Mouse (Mus musculus) midbrain, embryonic 10.5 days (tissue): ENCODE measurements at regions not wholly inside any gene's neighbourhood (a gene's known extent, or its start where the extent isn't known, plus 50 kb on each side); places are given as distances from the start of the nearest gene placed in this dataset.

ENCODE experiments used
- DNase-seq: peaks from one replicate; pipeline ENCODE4 v3.0.0-alpha.2; 2017; ENCODE audit warnings: low spot score
- H3K27ac ChIP-seq: fragments of 300-500 bp; sonication (generic); replicated peaks from 2 replicates; pipeline ENCODE4 v1.5.1; 2016; ENCODE audit warnings: mild to moderate bottlenecking
- H3K27me3 ChIP-seq: fragments of 300-500 bp; sonication (generic); 2 replicates; pipeline ENCODE4 v1.6.1; 2016; ENCODE audit warnings: low read depth, mild to moderate bottlenecking; ENCODE audit not compliant: poor library complexity, severe bottlenecking
- H3K36me3 ChIP-seq: fragments of 300-500 bp; sonication (generic); 2 replicates; pipeline ENCODE4 v1.6.1; 2016; ENCODE audit warnings: mild to moderate bottlenecking, moderate library complexity
- H3K4me1 ChIP-seq: fragments of 300-500 bp; sonication (generic); 2 replicates; pipeline ENCODE4 v1.6.1; 2016
- H3K4me3 ChIP-seq: fragments of 300-500 bp; sonication (generic); 2 replicates; pipeline ENCODE4 v1.5.1; 2016; ENCODE audit warnings: mild to moderate bottlenecking, moderate library complexity
- H3K9me3 ChIP-seq: fragments of 300-500 bp; sonication (generic); replicated peaks from 2 replicates; pipeline ENCODE4 v1.6.1; 2016; ENCODE audit warnings: mild to moderate bottlenecking
- WGBS: fragments of 180-500 bp; shearing (Covaris S2); methylation state at CpG from one replicate; pipeline ENCODE4 v1.1.7; 2016; 5-methylcytosine and 5-hydroxymethylcytosine counted together

DNA sequence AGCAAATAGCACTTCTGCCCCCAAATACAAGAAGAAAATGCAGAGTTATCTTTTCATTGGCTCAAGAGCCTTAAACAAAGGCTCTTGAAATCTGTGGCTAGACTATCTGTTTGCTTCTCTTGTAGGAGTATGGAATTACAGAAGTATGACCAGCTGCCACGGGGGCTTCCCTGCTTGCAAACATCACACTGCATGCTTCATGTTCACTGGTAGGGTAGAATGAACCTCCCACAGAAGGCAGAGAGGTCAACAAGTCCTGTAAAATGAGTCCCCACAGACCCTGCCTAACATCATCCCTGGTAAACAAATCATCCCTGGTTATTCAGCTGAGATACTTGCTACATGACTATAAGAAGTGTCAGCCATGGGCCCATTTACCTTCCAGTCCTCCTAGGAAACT lies 178.9 kb downstream of the Usp46 start:
- Histone ChIP-seq H3K27ac (no peak overlapping the region), H3K27me3 (no peaks in the 10 kb centered on the region), H3K9me3 (peaks cover 4% of the 10 kb centered on the region), H3K4me3 (no peak overlapping the region), H3K36me3 (no peaks in the 10 kb centered on the region), H3K4me1 (no peaks in the 10 kb centered on the region)
- no peak for DNase-seq
- WGBS: 76% methylated on average over 1 of the region's 1 CpGs

- DNase-seq: no peak
- peaks cover 12% of the 10 kb centered on the region for H3K9me3 ChIP-seq
- no peaks in the 10 kb centered on the region for H3K36me3 ChIP-seq
- no peaks in the 10 kb centered on the region for H3K27me3 ChIP-seq
- no peak overlapping the region for H3K27ac ChIP-seq
- WGBS: 94% methylated on average over 4 of the region's 4 CpGs
- H3K4me1 ChIP-seq: no peaks in the 10 kb centered on the region
- H3K4me3 ChIP-seq: no peak overlapping the region
Observed at GRCm38 (mm10) chr5:73890942-73891341, 177.3 kb downstream of the Usp46 start.

DNA sequence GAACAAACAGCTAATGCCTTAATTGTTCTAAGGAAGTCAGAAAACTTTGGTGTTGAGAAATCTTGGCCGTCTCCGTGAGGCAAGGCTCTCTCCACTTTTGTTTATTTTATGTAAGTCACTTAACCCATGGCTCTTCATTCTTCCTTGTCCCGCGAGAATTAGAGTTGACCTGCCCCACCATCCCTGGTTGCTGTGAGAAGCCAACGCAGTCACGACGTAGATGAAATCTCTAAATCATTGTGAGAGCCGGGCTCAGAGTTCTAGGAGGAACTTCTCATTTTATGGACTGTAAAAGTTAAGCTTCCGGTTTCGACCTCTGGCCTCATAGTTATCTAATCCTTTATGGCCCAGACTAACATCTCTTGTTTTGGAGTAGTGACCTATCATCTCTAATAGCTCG lies 176.6 kb downstream of the Usp46 start:
- Histone ChIP-seq H3K36me3 (no peaks in the 10 kb centered on the region), H3K4me3 (no peak overlapping the region), H3K27me3 (no peaks in the 10 kb centered on the region), H3K9me3 (peaks cover 10% of the 10 kb centered on the region), H3K27ac (no peak overlapping the region), H3K4me1 (no peaks in the 10 kb centered on the region)
- WGBS: 85% methylated on average over 11 of the region's 11 CpGs
- DNase-seq: no peak

DNA sequence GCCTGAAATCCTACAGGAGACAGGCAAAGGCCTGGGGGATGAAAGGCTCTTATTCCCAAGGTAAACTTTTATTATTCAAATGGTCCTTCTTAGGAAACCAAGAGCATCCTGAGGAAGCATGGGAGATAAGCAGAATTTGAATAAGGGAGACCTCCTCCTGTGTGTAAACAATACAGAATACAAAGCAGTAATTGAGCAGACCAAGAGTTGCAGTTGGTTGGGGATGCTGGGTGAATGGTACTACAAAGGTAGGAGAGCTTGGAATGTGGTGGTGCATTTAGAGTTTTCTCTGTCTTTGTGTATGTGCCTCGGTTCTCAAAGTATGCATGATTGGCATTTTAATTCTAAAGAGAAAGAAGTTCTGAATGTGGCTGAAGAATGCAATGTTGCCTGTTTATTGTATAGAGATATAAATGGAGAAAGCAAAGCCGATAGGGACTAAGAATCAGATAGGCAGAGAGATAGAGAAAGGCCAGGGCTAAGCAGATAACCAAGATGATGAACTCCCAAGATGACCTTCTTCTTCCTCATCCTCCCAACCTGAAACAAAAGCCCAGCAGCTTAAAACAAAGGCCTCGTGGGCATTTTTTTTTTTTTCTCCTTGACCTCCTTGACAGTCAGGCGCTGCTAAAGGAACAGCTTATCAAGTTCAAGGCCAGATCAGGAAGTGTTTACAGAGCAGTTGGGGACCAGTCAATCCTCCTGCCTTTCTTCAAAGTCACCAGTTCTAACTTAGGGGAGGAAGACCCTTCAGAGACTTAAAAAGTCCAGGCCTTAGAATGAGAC lies 175.6 kb downstream of the Usp46 start:
- H3K36me3 ChIP-seq: no peaks in the 10 kb centered on the region
- WGBS: 58% methylated on average over 4 of the region's 4 CpGs

GRCm38 (mm10) chr5:73895186-73895585 lies 173.0 kb downstream of the Usp46 start:
- Histone ChIP-seq H3K4me1 (no peaks in the 10 kb centered on the region), H3K9me3 (peaks cover 9% of the 10 kb centered on the region; the same call in 1 of the 2 replicates), H3K27ac (no peak overlapping the region), H3K4me3 (no peak overlapping the region), H3K36me3 (no peaks in the 10 kb centered on the region), H3K27me3 (no peaks in the 10 kb centered on the region)
- DNase-seq: no peak
- WGBS: 91% methylated on average over 5 of the region's 5 CpGs

More for the DNA sequence above, 175.6 kb downstream of the Usp46 start:
- Histone ChIP-seq H3K4me3 (no peak overlapping the region), H3K27me3 (no peaks in the 10 kb centered on the region), H3K4me1 (no peaks in the 10 kb centered on the region), H3K9me3 (peaks cover 9% of the 10 kb centered on the region; the same call in 1 of the 2 replicates), H3K27ac (no peak overlapping the region)
- no peak for DNase-seq

- no peaks in the 10 kb centered on the region for H3K27me3 ChIP-seq
- no peaks in the 10 kb centered on the region for H3K4me1 ChIP-seq
- no peaks in the 10 kb centered on the region for H3K36me3 ChIP-seq
- peaks cover 9% of the 10 kb centered on the region; the same call in 1 of the 2 replicates for H3K9me3 ChIP-seq
- no peak for DNase-seq
- H3K4me3 ChIP-seq: no peak overlapping the region
- WGBS: 100% methylated on average over 1 of the region's 1 CpGs
- no peak overlapping the region for H3K27ac ChIP-seq
Observed at GRCm38 (mm10) chr5:73896785-73897184, 171.4 kb downstream of the Usp46 start.

- Histone ChIP-seq H3K27me3 (no peaks in the 10 kb centered on the region), H3K4me1 (no peaks in the 10 kb centered on the region; the same call in 1 of the 2 replicates), H3K9me3 (no peaks in the 10 kb centered on the region), H3K4me3 (no peak overlapping the region), H3K27ac (no peak overlapping the region), H3K36me3 (no peaks in the 10 kb centered on the region)
- 91% methylated on average over 1 of the region's 1 CpGs for WGBS
- DNase-seq: no peak
Observed at GRCm38 (mm10) chr5:73901651-73902050, 166.6 kb downstream of the Usp46 start.

DNA sequence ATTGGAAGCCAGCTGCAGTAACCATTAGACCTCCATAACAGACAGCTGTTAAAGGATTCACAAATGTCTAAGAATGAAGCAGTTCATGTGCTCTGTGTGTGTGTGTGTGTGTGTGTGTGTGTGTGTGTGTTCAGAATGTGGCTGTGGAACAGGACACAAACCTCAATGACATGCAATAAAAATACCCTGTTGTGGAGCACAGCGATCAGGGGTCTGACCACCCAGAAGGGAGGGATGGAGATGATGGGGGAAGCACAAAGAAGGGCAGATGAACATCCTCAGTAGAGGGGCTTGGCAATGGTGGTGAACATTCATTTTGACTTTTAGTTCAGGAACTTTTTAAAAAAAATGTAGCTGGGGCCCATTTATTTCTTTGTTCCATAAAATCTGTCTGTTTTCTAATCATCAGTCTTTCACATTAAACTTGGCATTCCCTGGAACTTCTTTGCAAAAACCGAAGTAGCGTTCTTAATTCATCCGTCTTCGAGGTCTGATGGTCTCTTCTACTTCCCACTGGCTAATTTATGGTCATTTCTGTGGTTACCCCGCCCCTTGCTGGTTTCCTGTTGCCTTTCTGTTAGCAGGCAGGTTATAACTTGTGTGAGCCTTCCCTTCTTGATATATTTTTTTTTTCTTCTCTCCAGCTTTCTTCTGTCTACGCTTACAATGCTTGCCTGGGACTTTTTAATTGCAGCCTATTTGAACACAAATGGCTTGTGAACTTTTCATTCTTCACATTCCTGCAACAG lies 165.6 kb downstream of the Usp46 start:
- 78% methylated on average over 7 of the region's 7 CpGs for WGBS
- Histone ChIP-seq H3K4me3 (no peak overlapping the region), H3K4me1 (no peaks in the 10 kb centered on the region; the same call in 1 of the 2 replicates), H3K36me3 (no peaks in the 10 kb centered on the region), H3K27me3 (no peaks in the 10 kb centered on the region), H3K9me3 (no peaks in the 10 kb centered on the region), H3K27ac (no peak overlapping the region)
- no peak for DNase-seq

DNA sequence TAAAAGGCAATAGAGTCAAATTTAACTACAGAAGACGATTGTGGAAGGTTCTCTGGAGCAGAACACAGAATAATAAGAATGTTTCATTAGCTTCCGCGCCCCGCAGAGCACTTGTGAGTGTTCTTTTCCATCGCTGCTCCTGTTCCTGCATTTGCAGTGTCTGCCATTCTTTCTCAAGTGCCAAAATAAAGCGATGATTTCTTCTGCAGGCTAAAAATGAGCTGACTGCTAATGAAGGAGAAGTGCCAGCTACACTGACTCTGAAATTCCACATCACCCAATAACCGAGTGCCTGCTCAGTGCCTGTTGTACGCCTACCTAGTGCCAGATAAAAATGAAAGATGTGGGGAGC lies 165.0 kb downstream of the Usp46 start:
- H3K27ac ChIP-seq: no peak overlapping the region
- 69% methylated on average over 8 of the region's 8 CpGs for WGBS
- no peak for DNase-seq

DNA sequence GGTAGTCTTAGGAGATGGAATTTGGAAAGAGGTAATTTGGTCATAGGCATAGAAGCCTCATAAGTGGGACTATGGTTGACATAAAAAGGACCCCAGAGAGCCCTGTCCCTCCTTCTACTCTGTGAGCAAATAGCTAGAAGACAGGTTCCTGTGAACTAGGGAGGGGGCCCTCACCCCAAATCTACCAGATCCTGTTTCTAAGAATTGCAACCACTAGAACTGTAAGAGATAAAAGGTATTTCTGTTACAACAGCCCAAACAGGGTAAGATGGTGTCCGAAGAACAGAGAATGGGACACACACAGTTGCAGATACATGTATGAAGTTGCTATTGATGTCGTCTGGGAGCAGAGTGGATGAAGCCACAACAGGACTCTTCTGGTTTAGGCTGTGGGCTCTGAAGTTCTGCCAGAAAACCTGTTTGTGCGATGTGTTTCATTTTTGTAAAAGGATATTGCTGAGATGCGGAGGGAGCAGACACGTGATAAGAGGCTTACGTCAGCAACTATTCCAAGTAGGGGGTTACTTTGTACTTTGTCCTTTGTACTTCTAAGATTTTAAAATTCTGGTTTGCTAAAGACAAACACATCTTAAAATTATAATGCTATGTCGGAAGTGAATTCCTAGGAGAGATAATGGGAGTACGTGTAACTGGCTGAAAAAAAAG lies 164.0 kb downstream of the Usp46 start:
- no peak overlapping the region for H3K4me3 ChIP-seq
- H3K4me1 ChIP-seq: no peaks in the 10 kb centered on the region; the same call in 1 of the 2 replicates
- H3K27me3 ChIP-seq: no peaks in the 10 kb centered on the region
- DNase-seq: no peak
- H3K27ac ChIP-seq: no peak overlapping the region
- WGBS: 90% methylated on average over 8 of the region's 8 CpGs
- no peaks in the 10 kb centered on the region for H3K36me3 ChIP-seq
- H3K9me3 ChIP-seq: no peaks in the 10 kb centered on the region

More for the DNA sequence above, 165.0 kb downstream of the Usp46 start:
- H3K4me1 ChIP-seq: no peaks in the 10 kb centered on the region; the same call in 1 of the 2 replicates
- no peak overlapping the region for H3K4me3 ChIP-seq
- no peaks in the 10 kb centered on the region for H3K36me3 ChIP-seq
- H3K9me3 ChIP-seq: no peaks in the 10 kb centered on the region
- H3K27me3 ChIP-seq: no peaks in the 10 kb centered on the region

GRCm38 (mm10) chr5:73912149-73912548 lies 156.1 kb downstream of the Usp46 start:
- DNase-seq: no peak
- H3K4me3 ChIP-seq: no peak overlapping the region
- H3K27me3 ChIP-seq: no peaks in the 10 kb centered on the region
- 87% methylated on average over 1 of the region's 1 CpGs for WGBS
- no peak overlapping the region for H3K27ac ChIP-seq
- no peaks in the 10 kb centered on the region for H3K9me3 ChIP-seq
- H3K36me3 ChIP-seq: no peaks in the 10 kb centered on the region
- H3K4me1 ChIP-seq: 0 out of 2 replicates have a peak, but pooled peaks cover 4% of the 10 kb centered on the region

- no peaks in the 10 kb centered on the region for H3K27me3 ChIP-seq
- no peak for DNase-seq
- 76% methylated on average over 6 of the region's 6 CpGs for WGBS
Observed at GRCm38 (mm10) chr5:73913116-73913515, 155.1 kb downstream of the Usp46 start.

More at GRCm38 (mm10) chr5:73913116-73913515, 155.1 kb downstream of the Usp46 start:
- Histone ChIP-seq H3K9me3 (no peaks in the 10 kb centered on the region), H3K27ac (no peak overlapping the region), H3K4me3 (no peak overlapping the region), H3K36me3 (no peaks in the 10 kb centered on the region), H3K4me1 (0 out of 2 replicates have a peak, but pooled peaks cover 4% of the 10 kb centered on the region)
